Mouse (Mus musculus): ENCODE results near the gene Cpeb2.

DNA sequence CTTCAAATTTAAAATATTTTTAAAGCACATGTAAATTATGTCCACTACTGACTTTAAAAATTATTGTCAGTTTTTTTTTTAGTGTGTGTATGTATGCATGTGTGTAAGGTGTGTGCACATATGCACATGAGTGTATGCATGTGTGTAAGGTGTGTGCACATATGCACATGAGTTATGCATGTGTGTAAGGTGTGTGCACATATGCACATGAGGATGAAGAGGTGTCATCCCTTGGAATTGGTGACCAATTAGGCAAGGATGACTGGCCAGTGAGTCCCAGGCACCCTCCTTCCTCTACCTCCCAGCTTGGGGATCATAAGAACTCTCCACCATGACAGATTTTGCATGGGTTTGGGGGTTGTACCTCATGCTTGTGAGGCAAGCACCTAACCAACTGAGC, 7.8 kb downstream of the Cpeb2 start:
- TF ChIP-seq CTCF (IDR thresholded peaks at IDR 0.05; ENCODE audit: borderline replicate concordance, insufficient read depth, low read length) (no peak), POLR2A (IDR thresholded peaks at IDR 0.05; ENCODE audit: low read depth, low read length) (no peak)
